Mouse (Mus musculus) MEL (cell line): ENCODE results near the gene Wdr82.

ENCODE experiments used
- CTCF ChIP-seq, 3 experiments: IDR thresholded peaks in 2 of 3; conservative IDR thresholded peaks in 1 of 3; 2 replicates each; pipeline ENCODE4 v1.5.1; 2011 to 2012; ENCODE audit warnings: low read length in 3 of 3, low read depth in 2 of 3, mild to moderate bottlenecking in 2 of 3, improper control_type of control experiment in 1 of 3, inconsistent platforms in 1 of 3, mixed read lengths in 1 of 3, moderate library complexity in 1 of 3; ENCODE audit not compliant: control insufficient read depth in 1 of 3, insufficient read depth in 1 of 3, poor library complexity in 1 of 3, severe bottlenecking in 1 of 3
- E2F4 ChIP-seq: IDR thresholded peaks from 2 replicates; pipeline ENCODE4 v1.6.1; 2011; ENCODE audit warnings: low read depth, low read length, improper control_type of control experiment, borderline replicate concordance
- MXI1 ChIP-seq: IDR thresholded peaks from 2 replicates; pipeline ENCODE4 v1.6.1; 2011; ENCODE audit warnings: mild to moderate bottlenecking, low read depth, low read length, improper control_type of control experiment
- MYB ChIP-seq: IDR thresholded peaks from 2 replicates; pipeline ENCODE4 v1.6.1; 2011; ENCODE audit warnings: mild to moderate bottlenecking, low read depth, low read length, improper control_type of control experiment
- POLR2A ChIP-seq, 2 experiments: IDR thresholded peaks; 2 replicates each; pipeline ENCODE4 v1.6.1; 2011 to 2012; ENCODE audit warnings: low read length in 2 of 2, mild to moderate bottlenecking in 2 of 2, control low read depth in 1 of 2, improper control_type of control experiment in 1 of 2, low read depth in 1 of 2, moderate library complexity in 1 of 2; ENCODE audit not compliant: control insufficient read depth in 1 of 2, insufficient read depth in 1 of 2, poor library complexity in 1 of 2
- POLR2AphosphoS2 ChIP-seq: IDR thresholded peaks from 2 replicates; pipeline ENCODE4 v1.6.1; 2011; ENCODE audit warnings: low read length, improper control_type of control experiment
- TAL1 ChIP-seq: IDR thresholded peaks from 2 replicates; pipeline ENCODE4 v1.6.1; 2012; ENCODE audit warnings: mild to moderate bottlenecking, inconsistent platforms, low read length, moderate library complexity, mixed read lengths
- TCF12 ChIP-seq: IDR thresholded peaks from 2 replicates; pipeline ENCODE4 v1.6.1; 2014; ENCODE audit warnings: low read depth, mild to moderate bottlenecking, inconsistent platforms, low read length, improper control_type of control experiment, moderate library complexity
- USF1 ChIP-seq: IDR thresholded peaks from 2 replicates; pipeline ENCODE4 v1.6.1; 2014; ENCODE audit warnings: low read depth, mild to moderate bottlenecking, inconsistent platforms, low read length, improper control_type of control experiment, moderate library complexity
- ZNF384 ChIP-seq: IDR thresholded peaks from 2 replicates; pipeline ENCODE4 v1.6.1; 2012; ENCODE audit warnings: low read depth, mild to moderate bottlenecking, inconsistent platforms, low read length, improper control_type of control experiment

GRCm38 (mm10) chr9:106158037-106158491 lies 12.7 kb upstream of the Wdr82 start, which contains the start of gene Glyctk:
- no peak for TF ChIP-seq CTCF (IDR thresholded peaks at IDR 0.05 in 2 of 3, conservative IDR thresholded peaks at IDR 0.05 in 1 of 3; ENCODE audit: control insufficient read depth in 1 of 3, insufficient read depth in 1 of 3, low read depth in 2 of 3, low read length in 3 of 3, poor library complexity in 1 of 3, severe bottlenecking in 1 of 3)
- no peak for TF ChIP-seq TCF12
- no peak for TF ChIP-seq POLR2A (IDR thresholded peaks at IDR 0.05; ENCODE audit: control insufficient read depth in 1 of 2, insufficient read depth in 1 of 2, low read depth in 1 of 2, low read length in 2 of 2, poor library complexity in 1 of 2)
- no peak for TF ChIP-seq TAL1
- TF ChIP-seq MXI1: no peak
- TF ChIP-seq ZNF384: no peak
- TF ChIP-seq POLR2AphosphoS2: no peak
- TF ChIP-seq E2F4: no peak
- TF ChIP-seq MYB: no peak
- TF ChIP-seq USF1: no peak
